Mouse (Mus musculus) olfactory bulb, adult 2 months (tissue): ENCODE data around the gene Ubxn1.

Experiments
- CTCF ChIP-seq: fragments of 200-500 bp; IDR thresholded peaks from 2 replicates; pipeline ENCODE4 v1.5.1; 2012; ENCODE audit warnings: low read depth, mild to moderate bottlenecking, low read length, moderate library complexity; ENCODE audit not compliant: insufficient read depth
- POLR2A ChIP-seq: fragments of 200-500 bp; IDR thresholded peaks from 2 replicates; pipeline ENCODE4 v1.6.1; 2012; ENCODE audit warnings: mild to moderate bottlenecking, low read depth, low read length, moderate library complexity; ENCODE audit not compliant: insufficient read depth

- TF ChIP-seq CTCF = no peak
- no peak for TF ChIP-seq POLR2A
Measured at GRCm38 (mm10) chr19:8883616-8884015, 12.3 kb downstream of the Ubxn1 start, which contains the start of the genes Lbhd1 and Gm49403.
